Mouse (Mus musculus): ENCODE measurements around the gene Gpat2. TPM values are rescaled to one million over a fixed set of nuclear protein-coding genes. Genes with fewer than 3 reads are reported as not detected.

Gpat2 gene
- 0.49 and 0.71 TPM in 2 replicates for polyA plus RNA-seq (2015; fragmentation: Nextera tagmentation; extraction: Ambion mirVana)

- Histone ChIP-seq H3K9me3 (replicated peaks) (no peaks in the 10 kb centered on the region), H3K27me3 (no peaks in the 10 kb centered on the region), H3K4me2 (replicated peaks) (no peak within 1 kb of the TSS), H3K9ac (no peak within 1 kb of the TSS), H3K4me1 (no peaks in the 10 kb centered on the region; the same call in 1 of the 2 replicates), H3K4me3 (replicated peaks) (no peak within 1 kb of the TSS), H3K27ac (replicated peaks) (no peak within 1 kb of the TSS), H3K36me3 (no peaks in the 10 kb centered on the region)
- 81% methylated on average over 17 of the region's 17 CpGs for WGBS
- ATAC-seq (ENCODE audit: insufficient number of reproducible peaks, low FRiP score, low TSS enrichment, low read depth), result no peak; the same call in 1 of the 2 replicates
These were observed at the start of gene Gpat2 for GRCm38 (mm10) chr2:127424977-127425376. Gene Gpat2 (plus strand): TSS chr2:127425199.

- ATAC-seq (ENCODE audit: insufficient number of reproducible peaks, low FRiP score, low TSS enrichment, low read depth), result peak; percentile 13; the same call in 1 of the 2 replicates
- H3K4me2 ChIP-seq (replicated peaks), result no peak overlapping the region
- H3K36me3 ChIP-seq, result no peaks in the 10 kb centered on the region
- H3K9me3 ChIP-seq (replicated peaks), result no peaks in the 10 kb centered on the region
- H3K9ac ChIP-seq, result no peak overlapping the region
- 55% methylated on average over 7 of the region's 7 CpGs for WGBS
- no peaks in the 10 kb centered on the region for H3K4me1 ChIP-seq
- H3K27ac ChIP-seq (replicated peaks), result no peak overlapping the region
- H3K4me3 ChIP-seq (replicated peaks), result no peak overlapping the region
- H3K27me3 ChIP-seq, result no peaks in the 10 kb centered on the region
These were observed 49.1 kb upstream of the Gpat2 start for GRCm38 (mm10) chr2:127375759-127376341.

- no peaks in the 10 kb centered on the region for H3K27me3 ChIP-seq
- no peaks in the 10 kb centered on the region for H3K4me1 ChIP-seq
- H3K27ac ChIP-seq (replicated peaks), result no peak overlapping the region
- no peaks in the 10 kb centered on the region for H3K36me3 ChIP-seq
- 71% methylated on average over 6 of the region's 6 CpGs for WGBS
- H3K4me2 ChIP-seq (replicated peaks), result no peak overlapping the region
- no peak overlapping the region for H3K9ac ChIP-seq
- H3K9me3 ChIP-seq (replicated peaks), result no peaks in the 10 kb centered on the region
- no peak for ATAC-seq (ENCODE audit: insufficient number of reproducible peaks, low FRiP score, low TSS enrichment, low read depth)
- no peak overlapping the region for H3K4me3 ChIP-seq (replicated peaks)
These were observed 48.5 kb upstream of the Gpat2 start for GRCm38 (mm10) chr2:127376423-127377051.

GRCm38 (mm10) chr2:127377942-127378610 lies 46.9 kb upstream of the Gpat2 start:
- Histone ChIP-seq H3K9ac (no peak overlapping the region), H3K4me1 (no peaks in the 10 kb centered on the region), H3K27ac (replicated peaks) (no peak overlapping the region), H3K36me3 (no peaks in the 10 kb centered on the region), H3K4me2 (replicated peaks) (no peak overlapping the region), H3K9me3 (replicated peaks) (no peaks in the 10 kb centered on the region), H3K4me3 (replicated peaks) (no peak overlapping the region), H3K27me3 (no peaks in the 10 kb centered on the region)
- WGBS, result 60% methylated on average over 7 of the region's 7 CpGs
- ATAC-seq (ENCODE audit: insufficient number of reproducible peaks, low FRiP score, low TSS enrichment, low read depth), result no peak

GRCm38 (mm10) chr2:127378611-127378990 lies 46.4 kb upstream of the Gpat2 start:
- Histone ChIP-seq H3K27me3 (no peaks in the 10 kb centered on the region), H3K36me3 (no peaks in the 10 kb centered on the region), H3K4me1 (no peaks in the 10 kb centered on the region), H3K4me3 (replicated peaks) (no peak overlapping the region), H3K27ac (replicated peaks) (no peak overlapping the region), H3K9me3 (replicated peaks) (no peaks in the 10 kb centered on the region), H3K4me2 (replicated peaks) (no peak overlapping the region), H3K9ac (no peak overlapping the region)
- WGBS, result 53% methylated on average over 7 of the region's 7 CpGs
- ATAC-seq (ENCODE audit: insufficient number of reproducible peaks, low FRiP score, low TSS enrichment, low read depth), result no peak

GRCm38 (mm10) chr2:127379250-127379649 lies 45.7 kb upstream of the Gpat2 start:
- WGBS, result 67% methylated on average over 3 of the region's 3 CpGs
- no peaks in the 10 kb centered on the region for H3K36me3 ChIP-seq

GRCm38 (mm10) chr2:127383881-127384280 lies 41.1 kb upstream of the Gpat2 start:
- WGBS, result 57% methylated on average over 7 of the region's 7 CpGs
- Histone ChIP-seq H3K4me3 (replicated peaks) (no peak overlapping the region), H3K27ac (replicated peaks) (no peak overlapping the region), H3K9me3 (replicated peaks) (no peaks in the 10 kb centered on the region), H3K9ac (no peak overlapping the region), H3K36me3 (no peaks in the 10 kb centered on the region), H3K4me1 (no peaks in the 10 kb centered on the region), H3K27me3 (no peaks in the 10 kb centered on the region), H3K4me2 (replicated peaks) (no peak overlapping the region)
- no peak; the same call in 1 of the 2 replicates for ATAC-seq (ENCODE audit: insufficient number of reproducible peaks, low FRiP score, low TSS enrichment, low read depth)

More at GRCm38 (mm10) chr2:127379250-127379649, 45.7 kb upstream of the Gpat2 start:
- H3K9me3 ChIP-seq (replicated peaks), result no peaks in the 10 kb centered on the region
- H3K4me1 ChIP-seq, result no peaks in the 10 kb centered on the region
- no peak for ATAC-seq (ENCODE audit: insufficient number of reproducible peaks, low FRiP score, low TSS enrichment, low read depth)
- no peak overlapping the region for H3K4me3 ChIP-seq (replicated peaks)
- no peak overlapping the region for H3K27ac ChIP-seq (replicated peaks)
- H3K9ac ChIP-seq, result no peak overlapping the region
- no peak overlapping the region for H3K4me2 ChIP-seq (replicated peaks)
- no peaks in the 10 kb centered on the region for H3K27me3 ChIP-seq

- no peak overlapping the region for H3K9ac ChIP-seq
- H3K27me3 ChIP-seq, result no peaks in the 10 kb centered on the region
- WGBS, result 60% methylated on average over 2 of the region's 2 CpGs
- H3K4me3 ChIP-seq (replicated peaks), result no peak overlapping the region
- H3K36me3 ChIP-seq, result no peaks in the 10 kb centered on the region
- no peak overlapping the region for H3K4me2 ChIP-seq (replicated peaks)
- H3K27ac ChIP-seq (replicated peaks), result no peak overlapping the region
- H3K4me1 ChIP-seq, result no peaks in the 10 kb centered on the region
- no peak for ATAC-seq (ENCODE audit: insufficient number of reproducible peaks, low FRiP score, low TSS enrichment, low read depth)
- H3K9me3 ChIP-seq (replicated peaks), result no peaks in the 10 kb centered on the region
These were observed 37.5 kb upstream of the Gpat2 start for GRCm38 (mm10) chr2:127387521-127387920.

- Histone ChIP-seq H3K27ac (replicated peaks) (no peak overlapping the region), H3K4me3 (replicated peaks) (no peak overlapping the region), H3K36me3 (no peaks in the 10 kb centered on the region), H3K4me2 (replicated peaks) (no peak overlapping the region), H3K9me3 (replicated peaks) (no peaks in the 10 kb centered on the region), H3K9ac (no peak overlapping the region), H3K4me1 (no peaks in the 10 kb centered on the region), H3K27me3 (no peaks in the 10 kb centered on the region)
- 73% methylated on average over 3 of the region's 3 CpGs for WGBS
- no peak for ATAC-seq (ENCODE audit: insufficient number of reproducible peaks, low FRiP score, low TSS enrichment, low read depth)
These were observed 34.6 kb upstream of the Gpat2 start for GRCm38 (mm10) chr2:127390352-127390751.

GRCm38 (mm10) chr2:127390846-127391245 lies 34.2 kb upstream of the Gpat2 start:
- no peak overlapping the region for H3K27ac ChIP-seq (replicated peaks)
- no peaks in the 10 kb centered on the region for H3K4me1 ChIP-seq
- no peak overlapping the region for H3K4me2 ChIP-seq (replicated peaks)
- 55% methylated on average over 4 of the region's 4 CpGs for WGBS
- no peaks in the 10 kb centered on the region for H3K27me3 ChIP-seq
- no peak overlapping the region for H3K4me3 ChIP-seq (replicated peaks)
- H3K9me3 ChIP-seq (replicated peaks), result no peaks in the 10 kb centered on the region
- no peak for ATAC-seq (ENCODE audit: insufficient number of reproducible peaks, low FRiP score, low TSS enrichment, low read depth)
- H3K36me3 ChIP-seq, result no peaks in the 10 kb centered on the region
- no peak overlapping the region for H3K9ac ChIP-seq

- WGBS, result 67% methylated on average over 3 of the region's 3 CpGs
- Histone ChIP-seq H3K27ac (replicated peaks) (no peak overlapping the region), H3K4me3 (replicated peaks) (no peak overlapping the region), H3K4me2 (replicated peaks) (no peak overlapping the region), H3K27me3 (no peaks in the 10 kb centered on the region), H3K4me1 (no peaks in the 10 kb centered on the region), H3K9ac (no peak overlapping the region), H3K9me3 (replicated peaks) (no peaks in the 10 kb centered on the region), H3K36me3 (no peaks in the 10 kb centered on the region)
- ATAC-seq (ENCODE audit: insufficient number of reproducible peaks, low FRiP score, low TSS enrichment, low read depth), result no peak
These were observed 33.7 kb upstream of the Gpat2 start for GRCm38 (mm10) chr2:127391323-127391722.

Data from embryonic facial prominence, embryonic 15.5 days (tissue).